Comparison of ENCODE assay signal across 11 mouse cellular contexts in genomic region chr2:64093087-64093486, GRCm38 (mm10). TPM values are rescaled to one million over a fixed set of nuclear protein-coding genes. Genes with fewer than 3 reads are reported as not detected.
A peak's percentile ranks its signal among the peaks of the same experiment; 100 is the strongest.
DNase-seq lines count a peak whose midpoint lies in the region; ATAC-seq lines count a peak whose summit lies in the region.
"Had no signal": no experiment of that assay in that cellular context is flagged by ENCODE, and none has a peak within 500 bp of the region (broad histone marks: within the 10 kb centered on the region; RNA-seq: fewer than 3 reads in every experiment).

No protein-coding gene starts in this region.

- ATAC-seq in forebrain, embryonic 14.5 days, result no peak
- ATAC-seq in kidney, embryonic 16.5 days (ENCODE audit: low FRiP score, low TSS enrichment), result no peak
- ATAC-seq in hindbrain, embryonic 15.5 days (ENCODE audit: low FRiP score, low read depth), result no peak
- ATAC-seq in neural tube, embryonic 14.5 days (ENCODE audit: low read depth), result no peak
- ATAC-seq in erythroblast, adult 5-6 weeks (replicated peaks; ENCODE audit: low FRiP score, poor library complexity, severe bottlenecking), result no peak

- no peak overlapping the region for H3K27ac ChIP-seq in forebrain, embryonic 14.5 days (ENCODE audit: low read depth, low read length)
- H3K27ac ChIP-seq in forebrain, embryonic 10.5 days, result no peak overlapping the region
- H3K27ac ChIP-seq in kidney, embryonic 16.5 days (ENCODE audit: low read length), result 0 out of 2 replicates have a peak overlapping the region, but pooled peaks have one; percentile 1
- H3K27ac ChIP-seq in hindbrain, embryonic 15.5 days (replicated peaks), result no peak overlapping the region
- no peak overlapping the region for H3K27ac ChIP-seq in neural tube, embryonic 14.5 days (ENCODE audit: low read depth, low read length)

- 70% methylated on average over 6 of the region's 6 CpGs for WGBS in forebrain, embryonic 14.5 days
- 66% methylated on average over 6 of the region's 6 CpGs for WGBS in forebrain, embryonic 10.5 days
- WGBS in kidney, embryonic 16.5 days, result 55% methylated on average over 6 of the region's 6 CpGs
- 45% methylated on average over 6 of the region's 6 CpGs for WGBS in hindbrain, embryonic 15.5 days
- 51% methylated on average over 6 of the region's 6 CpGs for WGBS in neural tube, embryonic 14.5 days

- peaks cover 4% of the 10 kb centered on the region; the same call in 1 of the 2 replicates for H3K27me3 ChIP-seq in forebrain, embryonic 14.5 days (replicated peaks; ENCODE audit: control insufficient read depth, insufficient read depth, low read length)
- H3K27me3 ChIP-seq in forebrain, embryonic 10.5 days (ENCODE audit: poor library complexity, severe bottlenecking), result no peaks in the 10 kb centered on the region; the same call in 1 of the 2 replicates
- no peaks in the 10 kb centered on the region for H3K27me3 ChIP-seq in kidney, embryonic 16.5 days (ENCODE audit: insufficient read depth, low read length)
- H3K27me3 ChIP-seq in hindbrain, embryonic 15.5 days, result no peaks in the 10 kb centered on the region
- H3K27me3 ChIP-seq in neural tube, embryonic 14.5 days (ENCODE audit: control insufficient read depth, insufficient read depth, low read length), result no peaks in the 10 kb centered on the region

- H3K4me1 ChIP-seq in forebrain, embryonic 14.5 days (ENCODE audit: control insufficient read depth, insufficient read depth, low read length), result peaks cover 6% of the 10 kb centered on the region
- peaks cover 43% of the 10 kb centered on the region for H3K4me1 ChIP-seq in forebrain, embryonic 10.5 days
- peaks cover 9% of the 10 kb centered on the region; the same call in 1 of the 2 replicates for H3K4me1 ChIP-seq in kidney, embryonic 16.5 days (ENCODE audit: insufficient read depth, low read length)
- peaks cover 3% of the 10 kb centered on the region; the same call in 1 of the 2 replicates for H3K4me1 ChIP-seq in hindbrain, embryonic 15.5 days (replicated peaks)
- H3K4me1 ChIP-seq in neural tube, embryonic 14.5 days (ENCODE audit: control insufficient read depth, insufficient read depth, low read length), result peaks cover 17% of the 10 kb centered on the region; the same call in 1 of the 2 replicates

- peak overlapping the region; percentile 12; the same call in 1 of the 2 replicates for H3K4me2 ChIP-seq in forebrain, embryonic 14.5 days (ENCODE audit: low read length)
- H3K4me2 ChIP-seq in kidney, embryonic 16.5 days (replicated peaks; ENCODE audit: low read depth, low read length), result peak overlapping the region; percentile 42
- H3K4me2 ChIP-seq in hindbrain, embryonic 15.5 days, result peak overlapping the region; percentile 33
- peak overlapping the region; percentile 38 for H3K4me2 ChIP-seq in neural tube, embryonic 14.5 days (ENCODE audit: low read depth, low read length)
- H3K4me2 ChIP-seq: heart, embryonic 11.5 days had no signal

- H3K4me3 ChIP-seq in forebrain, embryonic 14.5 days (ENCODE audit: low read depth, low read length), result no peak overlapping the region
- H3K4me3 ChIP-seq in forebrain, embryonic 10.5 days, result no peak overlapping the region
- peak overlapping the region; percentile 20 for H3K4me3 ChIP-seq in kidney, embryonic 16.5 days (ENCODE audit: low read length)
- H3K4me3 ChIP-seq in hindbrain, embryonic 15.5 days, result peak overlapping the region; percentile 9; the same call in 1 of the 2 replicates
- peak overlapping the region; percentile 19; the same call in 1 of the 2 replicates for H3K4me3 ChIP-seq in neural tube, embryonic 14.5 days (ENCODE audit: low read depth, low read length)

- DNase-seq in forebrain, embryonic 14.5 days (ENCODE audit: low spot score), result no peak
- DNase-seq in forebrain, embryonic 10.5 days (ENCODE audit: extremely low spot score, low spot score), result no peak
- no peak for DNase-seq in kidney, postnatal 36 days
- no peak for DNase-seq in spleen, postnatal 14 days (ENCODE audit: low spot score in 2 of 2)
- DNase-seq: cerebellum, adult 18-20 months had no signal

- H3K9ac ChIP-seq in forebrain, embryonic 14.5 days (ENCODE audit: low read length), result no peak overlapping the region
- peak overlapping the region; percentile 48 for H3K9ac ChIP-seq in kidney, embryonic 16.5 days (replicated peaks; ENCODE audit: low read length)
- H3K9ac ChIP-seq in hindbrain, embryonic 15.5 days, result no peak overlapping the region
- 0 out of 2 replicates have a peak overlapping the region, but pooled peaks have one; percentile 7 for H3K9ac ChIP-seq in neural tube, embryonic 14.5 days (replicated peaks; ENCODE audit: low read depth, low read length)

- no peaks in the 10 kb centered on the region for H3K36me3 ChIP-seq in forebrain, embryonic 14.5 days (ENCODE audit: control insufficient read depth, insufficient read depth, low read length)
- H3K36me3 ChIP-seq in forebrain, embryonic 10.5 days (replicated peaks), result no peaks in the 10 kb centered on the region
- no peaks in the 10 kb centered on the region for H3K36me3 ChIP-seq in kidney, embryonic 16.5 days (ENCODE audit: insufficient read depth, low read length)
- no peaks in the 10 kb centered on the region for H3K36me3 ChIP-seq in hindbrain, embryonic 15.5 days
- H3K36me3 ChIP-seq in neural tube, embryonic 14.5 days (ENCODE audit: control insufficient read depth, insufficient read depth, low read length), result no peaks in the 10 kb centered on the region

- no peaks in the 10 kb centered on the region for H3K9me3 ChIP-seq in forebrain, embryonic 14.5 days (replicated peaks; ENCODE audit: control insufficient read depth, low read length)
- H3K9me3 ChIP-seq in forebrain, embryonic 10.5 days, result no peaks in the 10 kb centered on the region
- H3K9me3 ChIP-seq in kidney, embryonic 16.5 days (ENCODE audit: low read length), result no peaks in the 10 kb centered on the region
- H3K9me3 ChIP-seq in hindbrain, embryonic 15.5 days, result no peaks in the 10 kb centered on the region
- H3K9me3 ChIP-seq in neural tube, embryonic 14.5 days (ENCODE audit: control insufficient read depth, low read length), result no peaks in the 10 kb centered on the region

RNA-seq across cellular contexts. Expression of gene Fign, which starts 4.8 kb away (rescaled TPM):
- 7.4 and 7.9 TPM in 2 replicates for polyA plus RNA-seq in forebrain, embryonic 14.5 days (2014; fragmentation: Nextera tagmentation; extraction: Ambion mirVana)
- 12.9 and 14.1 TPM in 2 replicates for polyA plus RNA-seq in forebrain, embryonic 10.5 days (2016; fragmentation: Nextera tagmentation; extraction: Ambion mirVana)
- 8.9 and 9.1 TPM in 2 replicates for polyA plus RNA-seq in kidney, embryonic 16.5 days (2015; fragmentation: Nextera tagmentation; extraction: Ambion mirVana)
- polyA plus RNA-seq in hindbrain, embryonic 15.5 days (2015; fragmentation: Nextera tagmentation; extraction: Ambion mirVana), result 10.8 and 12.5 TPM in 2 replicates
- 16.4 and 17.5 TPM in 2 replicates for polyA plus RNA-seq in neural tube, embryonic 14.5 days (2014; fragmentation: Nextera tagmentation; extraction: Ambion mirVana)
- total RNA-seq in erythroblast, adult 5-6 weeks (2015; ENCODE audit: low replicate concordance), result not detected in 2 replicates
- not detected in 2 replicates for total RNA-seq in erythroblast, adult 5-6 weeks (2017; ENCODE audit: low replicate concordance)
- total RNA-seq: megakaryocyte, adult 5-6 weeks had no signal

Comparison
In these comparisons a context has a peak if more than half of its experiments do, and no peak if none do; other contexts are left out.
1. H3K4me3 ChIP-seq: peak in kidney, embryonic 16.5 days (single experiment), hindbrain, embryonic 15.5 days (single experiment) and neural tube, embryonic 14.5 days (single experiment); none in forebrain, embryonic 14.5 days (single experiment) and forebrain, embryonic 10.5 days (single experiment).
2. H3K9ac ChIP-seq: peak in kidney, embryonic 16.5 days (single experiment) and neural tube, embryonic 14.5 days (single experiment); none in forebrain, embryonic 14.5 days (single experiment) and hindbrain, embryonic 15.5 days (single experiment).
3. Peak in every context shown above with its lines, with median percentiles within 50 percentile points of each other: H3K4me2 ChIP-seq.